Mouse (Mus musculus) ovary, postnatal 10 days (tissue): Measurements from ENCODE around the gene Krtap1-3.
"Not testable (repeated sequence)": the region's sequence is repeated elsewhere in the genome, so short reads cannot be mapped to it uniquely, and the experiment has no call there.

Experiments used
- DNase-seq: peaks from one replicate; pipeline ENCODE4 v3.0.0; 2022; ENCODE audit warnings: low spot score

Krtap1-3 gene

DNA sequence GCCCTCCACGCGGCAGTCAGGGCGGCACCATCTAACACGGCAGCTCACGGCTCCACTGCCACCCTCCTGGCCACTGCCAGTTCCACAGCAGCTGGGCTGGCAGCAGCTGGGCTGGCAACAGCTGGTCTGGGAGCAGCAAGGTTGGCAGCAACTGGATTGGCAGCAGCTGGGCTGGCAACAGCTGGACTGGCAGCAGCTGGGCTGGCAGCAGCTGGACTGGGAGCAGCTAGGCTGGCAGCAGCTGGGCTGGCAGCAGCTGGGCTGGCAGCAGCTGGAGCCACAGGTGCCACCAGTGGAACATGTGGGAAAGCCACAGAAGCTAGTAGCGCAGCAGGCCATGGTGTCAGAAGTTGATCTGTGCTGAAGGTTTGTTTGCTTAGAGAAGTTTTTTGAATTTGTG, at the start of gene Krtap1-3:
Gene Krtap1-3 (minus strand): TSS at position 359 of the 400 bp plus-strand sequence.
- DNase-seq, result no peak

DNA sequence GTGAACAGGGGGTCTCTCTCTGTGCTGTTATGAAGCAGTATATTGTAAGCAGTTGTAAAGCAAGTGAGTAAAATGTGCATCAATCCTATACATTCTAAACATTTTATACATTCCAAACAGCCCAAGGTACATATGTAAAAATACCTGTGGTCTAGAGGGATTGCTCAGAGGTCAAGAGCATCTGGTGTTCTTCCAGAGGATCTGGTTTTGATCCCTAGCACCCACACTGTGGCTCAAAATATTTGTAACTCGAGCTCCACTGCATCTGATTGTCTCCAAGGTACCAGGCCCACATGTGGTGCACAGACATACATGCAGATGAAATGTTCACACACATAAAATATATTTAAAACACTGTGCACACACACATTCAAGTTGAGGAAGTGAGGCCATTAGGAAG, 49.8 kb upstream of the Krtap1-3 start:
- no peak for DNase-seq

DNA sequence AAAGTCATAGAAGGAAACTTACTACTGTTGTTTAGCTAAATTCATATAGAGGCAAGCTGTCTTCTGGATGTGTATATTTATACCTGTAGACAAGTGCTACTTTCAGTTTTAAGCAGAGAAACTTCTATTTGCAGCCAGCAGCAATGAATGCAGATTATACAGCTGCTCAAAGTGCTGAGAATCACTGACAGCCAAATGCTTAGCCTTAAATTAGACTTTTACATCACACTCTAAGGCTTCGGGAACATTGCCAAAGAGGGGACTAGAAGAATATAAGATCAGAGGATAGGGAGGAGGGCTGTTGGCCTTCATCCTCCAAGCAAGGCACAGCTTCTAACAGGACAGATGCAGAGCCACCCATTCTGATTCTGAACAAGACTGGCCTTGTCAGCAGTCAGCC, 45.9 kb upstream of the Krtap1-3 start:
- DNase-seq, result no peak

DNA sequence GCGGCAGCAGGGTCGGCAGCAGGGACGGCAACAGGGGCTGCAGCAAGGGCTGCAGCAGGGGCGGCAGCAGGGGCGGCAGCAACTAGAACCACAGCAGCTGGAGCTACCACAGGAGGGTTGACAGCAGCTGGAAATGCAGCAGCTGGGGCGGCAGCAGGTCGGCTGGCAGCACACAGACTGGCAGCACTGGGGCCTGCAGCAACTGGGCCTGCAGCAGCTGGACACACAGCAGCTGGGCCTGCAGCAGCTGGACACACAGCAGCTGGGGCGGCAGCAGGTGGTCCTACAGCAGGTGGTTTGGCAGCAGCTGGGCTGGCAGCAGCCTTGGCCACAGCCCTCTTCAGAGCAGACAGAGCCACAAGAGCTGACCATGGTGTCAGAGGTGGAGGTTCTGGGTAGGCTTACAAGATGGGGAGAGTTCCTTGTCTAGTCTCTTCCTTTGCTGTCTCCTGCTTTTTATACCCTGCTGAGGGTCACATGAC, 43.6 kb upstream of the Krtap1-3 start, which contains the start of gene Krtap4-2:
Gene Krtap4-2 (minus strand): TSS at position 432 of the 482 bp plus-strand sequence.
- no peak for DNase-seq

DNA sequence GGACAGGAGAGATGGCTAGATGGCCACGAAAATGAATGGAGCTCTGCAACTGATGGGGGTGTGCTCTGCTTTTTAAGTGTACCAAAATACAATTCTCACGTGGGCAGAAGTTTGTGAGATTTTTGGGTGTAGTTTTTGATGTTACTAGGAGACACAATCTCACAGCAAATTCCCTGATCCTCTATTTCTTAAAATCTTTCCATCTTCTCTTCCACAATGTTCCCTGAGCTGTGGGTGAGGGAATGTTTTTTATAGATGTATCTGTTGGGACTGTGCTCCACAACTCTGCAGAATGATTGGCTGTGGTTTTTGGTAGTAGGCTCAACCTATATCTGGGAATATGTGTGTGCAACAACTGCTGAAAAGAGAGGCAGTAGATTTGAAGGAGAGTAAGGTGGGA, 42.2 kb upstream of the Krtap1-3 start:
- no peak for DNase-seq

DNA sequence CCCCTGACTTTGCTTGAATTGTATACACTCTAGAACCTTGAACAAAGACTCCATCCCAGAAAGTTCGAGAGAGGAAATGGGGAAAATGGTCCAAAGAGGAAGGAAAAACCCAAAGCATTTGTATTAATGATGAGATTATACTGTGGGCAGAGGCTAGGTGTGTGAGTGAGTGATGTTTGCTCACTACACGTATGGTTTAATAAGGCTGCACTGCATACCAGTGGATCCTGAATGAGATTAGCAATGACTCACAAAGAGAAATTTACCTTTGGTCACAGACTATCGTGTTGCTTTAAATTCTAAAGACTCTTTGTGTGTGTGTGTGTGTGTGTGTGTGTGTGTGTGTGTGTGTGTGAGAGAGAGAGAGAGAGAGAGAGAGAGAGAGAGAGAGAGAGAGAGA, 39.8 kb upstream of the Krtap1-3 start:
- DNase-seq, result no peak

DNA sequence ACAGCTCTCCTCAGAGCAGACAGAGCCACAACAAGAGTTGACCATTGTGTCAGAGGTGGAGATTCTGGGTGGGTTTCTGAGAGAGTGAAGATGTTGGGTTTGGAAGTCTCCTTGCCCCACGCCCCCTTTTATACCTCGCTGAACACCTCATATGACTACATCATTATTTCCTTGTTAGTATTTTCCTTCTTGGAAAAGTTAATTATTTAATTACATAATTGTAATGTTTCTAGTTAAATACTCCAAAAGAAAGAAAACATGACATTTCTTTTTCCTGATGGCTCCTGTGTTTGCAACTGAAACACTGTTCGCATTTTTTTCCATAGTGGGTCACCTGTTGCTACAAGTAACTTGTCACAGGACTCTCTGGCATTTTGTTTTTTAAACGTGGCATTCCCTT, 37.0 kb upstream of the Krtap1-3 start, which contains the start of gene Krtap4-1:
Gene Krtap4-1 (minus strand): TSS at position 101 of the 400 bp plus-strand sequence.
- no peak for DNase-seq

DNA sequence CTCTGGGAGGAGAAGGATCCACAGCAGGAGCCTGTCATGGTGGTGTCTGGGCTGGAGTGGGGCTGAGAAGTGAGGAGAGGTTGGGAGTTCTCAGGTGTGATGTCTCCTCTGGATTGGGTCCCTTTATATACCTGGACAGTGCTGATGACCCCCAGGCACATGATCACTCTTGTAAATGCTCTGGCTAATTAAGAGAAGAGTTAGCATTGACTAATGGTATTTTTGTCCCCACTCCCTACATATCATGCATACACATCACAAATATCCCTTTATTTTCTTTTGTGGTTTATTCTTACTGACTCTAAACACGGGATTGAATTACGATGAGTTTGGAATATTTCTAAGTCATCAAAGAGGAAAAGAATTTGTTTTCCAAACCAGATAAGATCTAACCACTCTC, 29.2 kb upstream of the Krtap1-3 start, which contains the start of gene Gm11562:
Gene Gm11562 (minus strand): TSS at position 101 of the 400 bp plus-strand sequence.
- DNase-seq, result no peak

DNA sequence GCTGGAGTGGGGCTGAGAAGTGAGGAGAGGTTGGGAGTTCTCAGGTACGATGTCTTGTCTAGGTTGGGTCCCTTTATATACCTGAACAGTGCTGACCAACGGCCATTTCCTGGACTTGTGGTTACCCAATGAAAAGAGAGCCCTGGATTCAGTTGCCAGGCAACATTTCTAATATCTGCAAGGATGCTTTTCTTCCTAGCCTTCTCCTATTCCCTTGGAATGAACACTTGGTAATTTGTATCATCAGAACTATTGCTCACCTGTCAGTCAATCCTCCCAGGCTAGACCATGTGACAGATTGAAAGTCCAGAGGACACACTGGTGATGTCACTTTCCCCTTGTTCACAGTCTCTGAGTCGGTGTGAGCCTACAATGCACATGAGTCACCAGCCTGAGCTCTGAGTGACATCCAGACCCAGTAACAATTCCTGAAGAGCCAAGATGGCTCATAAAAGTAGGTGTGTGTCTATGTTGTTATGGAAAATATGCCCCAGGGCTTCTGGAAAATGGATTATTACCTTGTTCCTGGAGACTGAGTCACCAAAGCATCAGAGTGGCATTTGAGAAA, 23.7 kb upstream of the Krtap1-3 start, which contains the start of gene Krtap2-4:
Gene Krtap2-4 (minus strand): TSS at position 51 of the 568 bp plus-strand sequence.
- DNase-seq, result no peak

DNA sequence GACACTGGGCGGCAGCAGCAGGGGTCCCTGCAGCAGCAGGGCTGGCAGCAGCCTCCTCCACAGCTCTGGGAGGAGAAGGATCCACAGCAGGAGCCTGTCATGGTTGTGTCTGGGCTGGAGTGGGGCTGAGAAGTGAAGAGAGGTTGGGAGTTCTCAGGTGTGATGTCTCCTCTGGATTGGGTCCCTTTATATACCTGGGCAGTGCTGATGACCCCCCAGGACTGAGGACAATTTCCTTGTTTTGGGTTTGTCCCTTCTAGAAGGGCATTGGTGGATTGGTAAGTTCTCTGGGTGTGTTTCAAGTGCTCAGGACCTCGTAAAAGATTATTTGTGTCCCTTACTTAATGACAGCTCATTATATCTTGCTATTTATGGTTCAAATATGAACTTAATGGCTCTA, 18.9 kb upstream of the Krtap1-3 start, which contains the start of gene Gm11937:
Gene Gm11937 (minus strand): TSS at position 101 of the 400 bp plus-strand sequence.
- not testable (repeated sequence) for DNase-seq

DNA sequence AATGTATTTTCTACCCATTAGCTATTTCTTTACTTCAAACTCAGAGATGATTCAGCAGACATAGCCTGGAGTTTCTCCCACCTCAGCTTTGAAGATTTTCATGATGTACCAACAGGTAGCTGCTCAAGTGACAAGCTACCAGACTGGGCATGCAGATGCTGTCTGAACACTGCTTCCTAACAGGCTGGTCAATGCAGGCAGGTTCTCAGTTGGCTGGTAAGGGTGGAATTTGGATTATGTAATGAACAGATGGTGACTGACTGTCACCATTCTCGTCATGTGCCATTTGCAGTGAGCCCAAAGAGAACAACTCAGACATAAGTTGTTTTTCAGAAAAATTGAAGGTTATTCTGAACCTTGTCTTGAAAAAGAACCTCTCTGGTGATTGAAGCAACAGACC, 18.0 kb upstream of the Krtap1-3 start:
- no peak for DNase-seq

DNA sequence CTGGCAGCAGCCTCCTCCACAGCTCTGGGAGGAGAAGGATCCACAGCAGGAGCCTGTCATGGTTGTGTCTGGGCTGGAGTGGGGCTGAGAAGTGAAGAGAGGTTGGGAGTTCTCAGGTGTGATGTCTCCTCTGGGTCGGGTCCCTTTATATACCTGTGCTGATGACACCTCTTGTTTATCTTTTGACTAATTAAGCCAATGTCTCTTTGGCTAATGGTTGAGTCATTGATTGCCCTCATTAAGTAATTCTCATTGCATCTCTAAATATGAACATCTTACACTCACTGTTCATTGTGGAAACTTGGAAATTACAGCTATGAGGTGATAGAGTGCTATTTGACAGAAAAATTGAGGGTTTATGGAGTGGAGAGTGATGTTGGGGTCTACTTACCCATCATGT, 12.1 kb upstream of the Krtap1-3 start, which contains the start of gene Gm11938:
Gene Gm11938 (minus strand): TSS at position 101 of the 400 bp plus-strand sequence.
- not testable (repeated sequence) for DNase-seq

DNA sequence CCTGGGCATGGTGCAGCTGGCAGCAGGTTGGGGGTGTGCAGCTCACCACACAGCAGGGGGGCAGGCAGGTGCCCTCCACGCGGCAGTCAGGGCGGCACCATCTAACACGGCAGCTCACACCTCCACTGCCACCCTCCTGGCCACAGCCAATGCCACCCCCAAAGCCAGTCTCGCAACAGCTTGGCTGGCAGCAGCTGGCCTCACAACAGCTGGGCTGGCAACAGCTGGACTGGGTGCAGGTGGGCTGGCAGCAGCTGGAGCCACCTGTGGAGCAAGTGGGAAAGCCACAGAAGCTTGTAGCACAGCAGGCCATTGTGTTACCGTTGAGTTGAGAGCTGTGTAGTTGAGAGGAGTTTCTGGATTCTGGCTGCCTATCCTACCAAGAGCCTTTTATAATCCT, 6.6 kb upstream of the Krtap1-3 start, which contains the start of gene Krtap9-3:
Gene Krtap9-3 (minus strand): TSS at position 364 of the 400 bp plus-strand sequence.
- not testable (repeated sequence) for DNase-seq

DNA sequence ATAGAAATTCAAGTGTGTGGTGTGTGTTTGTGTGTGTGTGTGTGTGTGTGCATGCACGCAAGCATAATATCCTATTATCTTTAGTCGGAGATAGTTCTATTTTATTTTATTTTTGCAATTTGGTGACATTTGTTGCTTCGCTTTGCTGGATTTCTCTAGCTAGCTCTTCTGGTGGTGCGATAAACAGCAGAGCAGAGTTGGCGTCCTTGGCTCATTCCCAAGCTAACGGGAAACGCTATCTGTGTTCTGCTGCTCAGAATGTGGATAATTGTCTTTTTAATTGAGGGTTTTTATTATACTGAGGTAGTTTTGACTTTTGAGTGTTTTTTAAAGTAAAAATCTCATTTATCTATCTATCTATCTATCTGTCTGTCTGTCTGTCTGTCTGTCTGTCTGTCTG, 6.0 kb downstream of the Krtap1-3 start:
- DNase-seq, result no peak

DNA sequence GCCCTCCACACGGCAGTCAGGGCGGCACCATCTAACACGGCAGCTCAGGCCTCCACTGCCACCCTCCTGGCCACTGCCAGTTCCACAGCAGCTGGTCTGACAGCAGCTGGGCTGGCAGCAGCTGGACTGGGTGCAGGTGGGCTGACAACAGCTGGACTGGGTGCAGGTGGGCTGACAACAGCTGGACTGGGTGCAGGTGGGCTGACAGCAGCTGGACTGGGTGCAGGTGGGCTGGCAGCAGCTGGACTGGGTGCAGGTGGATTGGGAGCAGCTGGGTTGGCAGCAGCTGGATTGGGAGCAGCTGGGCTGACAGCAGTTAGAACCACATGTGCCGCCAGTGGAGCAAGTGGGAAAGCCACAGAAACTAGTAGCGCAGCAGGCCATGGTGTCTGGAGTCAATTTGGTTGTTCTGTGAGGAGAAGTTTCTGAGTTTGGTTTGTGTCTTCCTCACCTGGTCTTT, 7.9 kb downstream of the Krtap1-3 start, which contains the start of gene Krtap1-4:
Gene Krtap1-4 (minus strand): TSS at position 410 of the 460 bp plus-strand sequence.
- DNase-seq, result no peak

DNA sequence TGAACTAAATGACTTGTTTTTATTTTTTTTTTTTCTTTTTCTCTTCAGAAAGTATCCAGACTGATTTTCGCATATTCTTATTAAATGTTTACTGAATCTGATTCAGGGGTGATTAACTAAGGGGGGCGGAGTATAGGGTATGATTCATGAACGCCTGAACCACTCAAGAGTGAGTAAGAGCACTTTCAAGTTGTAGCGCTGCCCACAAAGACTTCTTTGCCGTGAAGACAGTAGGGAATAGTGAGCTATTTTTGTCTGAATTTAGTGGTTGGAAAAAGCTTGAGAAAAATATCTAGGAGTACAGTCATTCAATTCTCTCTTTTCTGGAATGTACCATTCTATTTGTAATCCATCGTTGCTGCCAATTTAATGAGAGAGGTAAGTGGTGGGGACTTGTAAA, 9.6 kb downstream of the Krtap1-3 start:
- no peak for DNase-seq

DNA sequence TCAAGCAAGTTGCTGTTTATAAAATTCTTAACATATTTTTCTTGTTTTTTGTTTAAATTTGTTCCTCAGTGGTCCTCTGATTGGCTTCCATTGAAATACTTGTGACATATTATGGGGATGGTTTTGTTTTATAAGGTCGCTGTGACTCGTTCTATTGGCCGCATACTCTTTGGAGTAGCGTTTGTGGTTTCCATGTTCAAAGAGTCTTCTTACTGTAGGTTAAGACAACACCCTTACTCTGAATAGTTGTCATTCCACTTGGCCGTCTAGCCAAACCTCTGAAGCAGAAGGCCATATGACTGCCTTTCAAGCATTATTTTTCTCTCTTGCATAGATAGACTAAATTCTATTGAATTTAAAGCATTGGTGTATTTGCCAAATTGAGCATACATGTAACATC, 10.1 kb downstream of the Krtap1-3 start:
- no peak for DNase-seq

DNA sequence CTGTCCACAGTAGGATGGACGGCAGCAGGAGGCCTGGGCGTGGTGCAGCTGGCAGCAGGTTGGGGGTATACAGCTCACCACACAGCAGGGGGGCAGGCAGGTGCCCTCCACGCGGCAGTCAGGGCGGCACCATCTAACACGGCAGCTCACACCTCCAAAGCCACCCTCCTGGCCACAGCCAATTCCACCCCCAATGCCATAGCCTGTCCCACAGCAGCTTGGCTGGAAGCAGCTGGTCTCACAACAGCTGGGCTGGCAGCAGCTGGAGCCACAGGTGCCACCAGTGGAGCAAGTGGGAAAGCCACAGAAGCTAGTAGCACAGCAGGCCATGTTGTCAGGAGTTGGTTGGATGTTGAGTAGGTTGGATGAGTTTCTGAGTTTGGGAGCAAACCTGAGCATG, 10.5 kb downstream of the Krtap1-3 start, which contains the start of gene Krtap1-5:
Gene Krtap1-5 (minus strand): TSS at position 381 of the 400 bp plus-strand sequence.
- DNase-seq, result no peak

DNA sequence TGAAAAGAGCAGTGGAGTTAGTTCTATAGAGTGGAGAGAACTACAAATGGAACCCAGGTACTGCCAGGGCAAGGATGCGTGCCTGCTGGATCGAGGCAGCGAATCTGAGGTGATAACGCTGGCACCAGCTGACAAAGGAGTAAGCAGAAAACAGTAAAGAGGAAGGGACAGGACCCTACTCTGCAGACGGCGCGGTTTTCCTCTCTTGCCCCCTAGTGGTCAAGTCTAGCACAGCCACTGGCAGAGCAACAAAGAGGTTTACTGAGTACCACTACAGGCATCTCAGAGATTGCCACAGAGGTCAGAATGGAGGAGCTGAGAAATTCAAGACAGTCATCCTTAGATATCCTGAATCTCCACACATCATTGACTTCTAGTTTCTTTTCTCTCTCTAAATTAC, 17.0 kb downstream of the Krtap1-3 start:
- DNase-seq, result peak; percentile 44

DNA sequence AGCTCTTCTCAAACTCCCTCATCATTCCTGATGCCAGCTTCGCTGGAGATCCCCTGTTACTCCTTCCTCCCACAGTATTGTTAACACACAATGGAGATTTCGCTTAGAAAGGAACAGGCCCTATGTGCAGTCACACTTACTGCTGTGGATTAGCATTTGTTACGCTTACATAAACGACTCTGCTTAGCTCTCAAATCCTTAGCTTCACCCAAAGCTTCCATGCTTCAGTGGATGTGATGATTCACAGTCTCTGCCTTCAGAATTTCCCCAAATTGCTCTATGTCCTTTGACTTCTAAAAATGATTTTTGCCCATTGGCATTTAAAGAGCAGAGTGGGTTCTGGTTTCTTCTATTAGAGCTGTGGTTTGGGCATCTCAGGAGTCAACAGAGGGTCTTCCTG, 18.0 kb downstream of the Krtap1-3 start:
- DNase-seq, result no peak

DNA sequence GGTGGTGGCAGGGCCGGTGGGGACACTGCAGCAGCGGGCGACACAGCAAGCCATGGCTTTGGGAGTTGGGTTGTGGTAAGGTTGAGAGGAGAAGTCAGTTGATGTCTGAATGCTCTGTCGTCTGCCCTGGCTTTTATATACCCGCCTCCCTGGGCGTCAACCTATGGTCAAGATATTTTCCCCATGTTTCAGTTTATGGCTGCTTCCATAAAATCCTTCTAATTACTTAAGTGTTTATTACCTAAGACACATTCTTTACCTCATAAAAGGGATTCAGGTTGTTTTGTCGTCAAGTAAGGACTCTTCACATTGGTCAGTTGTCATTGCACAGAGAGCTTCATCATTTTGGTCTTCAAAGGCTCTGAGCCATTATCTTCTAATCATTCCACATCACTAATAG, 24.6 kb downstream of the Krtap1-3 start, which contains the start of gene Krtap3-1:
Gene Krtap3-1 (minus strand): TSS at position 101 of the 400 bp plus-strand sequence.
- no peak for DNase-seq

DNA sequence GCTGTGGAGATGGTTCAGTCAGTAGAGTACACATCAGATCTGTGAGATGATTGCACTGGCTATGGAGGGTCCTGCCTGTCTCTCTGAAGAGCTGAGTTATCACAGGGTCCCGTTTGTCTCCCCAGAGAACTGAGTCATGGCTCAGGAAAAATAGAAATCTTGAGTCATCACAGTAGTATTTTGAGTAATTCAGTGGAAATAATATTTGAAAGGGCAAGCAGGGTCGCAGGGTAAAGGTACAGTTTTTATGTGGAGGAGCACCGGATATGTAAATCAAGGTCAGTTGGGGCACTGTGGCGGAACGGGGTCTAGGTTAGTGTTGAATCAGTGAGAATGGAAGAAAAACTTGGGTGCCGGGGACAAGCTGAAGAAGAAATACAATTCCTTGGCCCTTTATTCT, 28.6 kb downstream of the Krtap1-3 start:
- DNase-seq, result no peak

DNA sequence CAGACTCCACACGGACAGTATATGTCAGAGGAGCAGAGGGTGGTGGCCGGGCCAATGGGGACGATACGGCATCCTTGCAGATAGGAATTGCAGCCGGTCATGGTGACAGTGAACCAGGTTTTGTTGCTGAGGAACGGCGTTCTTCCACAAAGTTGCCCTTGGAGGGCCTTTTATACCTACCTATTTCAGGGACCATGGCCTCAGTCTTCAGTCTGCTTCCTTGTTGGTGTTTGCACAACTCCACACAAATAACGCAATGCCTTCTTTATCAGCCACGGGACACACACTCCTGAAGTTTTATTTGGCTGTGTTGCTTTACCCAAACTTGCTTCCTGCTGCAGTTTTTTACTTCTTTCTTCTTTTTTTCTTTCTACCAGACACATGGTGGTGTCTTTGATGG, 31.8 kb downstream of the Krtap1-3 start, which contains the start of gene Gm11939:
Gene Gm11939 (minus strand): TSS at position 101 of the 400 bp plus-strand sequence.
- no peak for DNase-seq
